Mouse (Mus musculus): ENCODE results near the gene Zmiz1.

The Zmiz1 gene

GRCm38 (mm10) chr14:25456666-25457433 lies 2.1 kb upstream of the Zmiz1 start:
- DNase-seq (ENCODE audit: low spot score), result peak; percentile 61

- peak; percentile 99 for DNase-seq (ENCODE audit: low spot score)
Measured at GRCm38 (mm10) chr14:25457434-25457957, 1.5 kb upstream of the Zmiz1 start.

DNA sequence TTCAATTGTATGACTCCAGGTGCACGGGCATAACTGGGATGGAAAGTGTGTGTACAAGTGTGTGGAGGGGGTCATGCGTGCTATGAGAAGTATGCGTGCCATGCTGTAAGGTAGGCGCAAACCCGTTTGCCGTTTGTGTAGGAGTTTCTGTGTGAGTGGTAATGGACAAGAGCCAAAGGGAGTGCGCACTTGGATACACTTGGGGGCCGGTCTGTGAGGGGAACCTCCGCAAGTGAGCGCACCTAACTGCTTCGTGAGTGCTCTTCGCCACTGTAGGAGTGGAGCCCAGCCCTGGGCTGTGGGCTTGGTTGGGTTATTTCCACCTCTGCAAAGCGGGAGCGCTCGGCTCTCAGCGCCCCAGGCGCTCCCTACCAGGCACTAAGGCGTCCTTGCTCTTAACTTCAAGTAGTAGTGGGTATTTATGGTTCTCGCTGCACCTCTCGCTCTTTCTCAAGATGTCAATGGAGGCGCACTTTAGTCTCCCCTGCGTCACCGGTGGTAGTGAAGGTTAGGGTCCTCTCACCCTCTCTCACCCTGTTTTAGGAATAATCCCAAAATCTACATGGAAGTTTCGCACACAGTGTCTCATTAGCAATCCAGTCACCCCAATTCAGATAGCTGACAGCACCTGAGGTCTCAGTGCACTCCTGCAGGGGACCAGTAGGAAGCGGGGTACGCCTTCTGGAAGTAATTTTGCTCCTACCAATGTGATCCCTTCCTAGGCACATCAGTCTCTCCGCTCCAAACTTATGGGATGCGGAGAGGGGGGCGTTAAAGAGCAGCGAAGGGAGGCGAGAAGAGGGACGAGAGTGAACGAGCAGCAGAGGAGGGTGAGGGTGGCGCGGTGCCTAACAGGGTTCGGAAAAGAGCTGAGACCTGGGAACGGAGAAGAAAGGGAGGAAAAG lies 622 bp upstream of the Zmiz1 start:
- peak; percentile 57 for DNase-seq (ENCODE audit: low spot score)

- DNase-seq (ENCODE audit: low spot score), result peak; percentile 55
Measured at GRCm38 (mm10) chr14:25459394-25459997, 511 bp downstream of the Zmiz1 start.

GRCm38 (mm10) chr14:25459998-25460800 lies 1.2 kb downstream of the Zmiz1 start:
- peak; percentile 77 for DNase-seq (ENCODE audit: low spot score)

DNA sequence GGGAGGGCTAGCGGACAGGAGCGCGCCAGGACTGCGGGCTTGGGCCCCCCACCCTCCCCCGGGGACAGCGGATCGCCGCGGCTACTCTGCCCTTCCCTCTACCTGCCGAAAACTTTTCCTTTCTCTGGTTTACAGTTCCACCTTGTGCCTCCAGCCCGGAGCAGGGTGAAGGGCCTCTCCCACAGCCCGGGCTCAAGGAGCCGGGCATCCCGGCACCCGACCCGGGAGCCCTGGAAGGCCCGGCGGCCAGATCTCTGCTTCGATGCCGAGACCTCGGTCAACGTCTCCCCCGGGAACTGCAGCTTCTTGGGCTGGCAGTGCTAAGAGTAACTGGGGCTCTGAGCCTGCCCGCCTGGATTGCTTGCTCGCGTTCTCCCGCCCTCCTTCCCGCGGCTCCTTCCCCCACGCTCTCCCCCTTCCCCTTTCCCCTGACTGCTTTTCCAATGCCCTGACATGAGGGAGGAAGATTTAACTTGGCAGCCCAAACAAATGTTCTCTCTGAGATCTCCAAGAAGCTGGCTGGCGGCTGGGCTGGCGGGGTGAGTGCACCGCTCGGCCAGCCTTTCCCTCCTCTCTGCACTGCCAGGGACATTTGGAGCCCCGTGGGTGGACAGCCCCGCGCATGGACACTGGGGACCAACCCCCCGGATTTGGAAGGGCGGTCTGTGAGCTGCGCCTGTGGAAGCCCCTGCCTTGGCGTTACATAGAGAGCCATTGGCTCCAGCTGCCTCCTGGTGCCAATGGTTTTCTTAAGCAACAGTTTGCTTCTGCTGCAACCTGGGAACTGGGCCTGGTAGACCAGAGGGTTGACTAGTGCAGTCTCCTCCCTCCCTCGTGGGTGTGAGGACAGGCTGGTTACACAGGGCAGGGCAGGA lies 2.1 kb downstream of the Zmiz1 start:
- peak; percentile 66 for DNase-seq (ENCODE audit: low spot score)

- DNase-seq (ENCODE audit: low spot score), result no peak
Measured at GRCm38 (mm10) chr14:25461676-25462385, 2.8 kb downstream of the Zmiz1 start.

DNA sequence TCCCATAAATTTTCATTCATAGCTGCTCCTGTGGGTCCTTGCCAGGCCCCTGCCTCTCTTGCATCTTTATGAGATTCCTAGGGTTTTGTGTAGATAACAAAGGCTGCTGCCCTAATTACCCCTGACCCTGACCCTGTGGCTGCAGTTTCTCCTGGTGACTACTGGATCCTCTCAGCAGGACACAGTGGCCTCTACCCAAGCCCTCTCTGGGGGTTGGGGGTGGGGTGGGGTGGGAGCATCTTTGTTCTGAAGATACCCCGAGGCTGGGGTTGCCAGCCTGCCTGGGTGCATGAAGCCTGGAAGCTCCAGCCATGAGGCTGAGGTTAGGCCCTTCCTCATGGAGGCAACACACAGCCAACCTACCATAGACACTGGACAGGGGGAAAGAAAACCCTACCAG lies 4.0 kb downstream of the Zmiz1 start:
- DNase-seq (ENCODE audit: low spot score), result no peak

GRCm38 (mm10) chr14:25463919-25464318 lies 4.9 kb downstream of the Zmiz1 start:
- no peak for DNase-seq (ENCODE audit: low spot score)

- no peak for DNase-seq (ENCODE audit: low spot score)
Measured at GRCm38 (mm10) chr14:25464611-25465307, 5.8 kb downstream of the Zmiz1 start.

DNA sequence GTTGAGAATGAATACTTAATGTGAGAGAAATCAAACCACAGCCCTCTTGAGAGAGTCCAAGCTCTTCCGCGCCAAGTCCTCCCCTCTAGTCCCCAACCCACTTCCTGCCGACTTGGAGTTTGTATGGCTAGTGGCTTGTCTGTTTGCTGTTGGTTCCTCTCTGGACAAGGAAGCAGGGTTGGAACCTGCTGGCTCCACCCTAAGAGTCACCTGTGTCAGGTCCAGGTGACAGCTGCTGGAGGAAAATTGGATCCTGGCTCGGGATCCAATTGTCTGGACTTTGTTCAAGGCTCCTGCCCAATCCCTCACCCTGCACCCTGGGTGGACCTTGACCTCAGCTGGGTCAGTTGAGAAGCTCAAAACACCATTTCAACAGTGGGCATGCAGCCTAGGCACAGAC lies 7.4 kb downstream of the Zmiz1 start:
- peak; percentile 86 for DNase-seq (ENCODE audit: low spot score)

- DNase-seq (ENCODE audit: low spot score), result no peak
Measured at GRCm38 (mm10) chr14:25467911-25468668, 9.1 kb downstream of the Zmiz1 start.

GRCm38 (mm10) chr14:25468891-25469529 lies 10.0 kb downstream of the Zmiz1 start:
- no peak for DNase-seq (ENCODE audit: low spot score)

DNA sequence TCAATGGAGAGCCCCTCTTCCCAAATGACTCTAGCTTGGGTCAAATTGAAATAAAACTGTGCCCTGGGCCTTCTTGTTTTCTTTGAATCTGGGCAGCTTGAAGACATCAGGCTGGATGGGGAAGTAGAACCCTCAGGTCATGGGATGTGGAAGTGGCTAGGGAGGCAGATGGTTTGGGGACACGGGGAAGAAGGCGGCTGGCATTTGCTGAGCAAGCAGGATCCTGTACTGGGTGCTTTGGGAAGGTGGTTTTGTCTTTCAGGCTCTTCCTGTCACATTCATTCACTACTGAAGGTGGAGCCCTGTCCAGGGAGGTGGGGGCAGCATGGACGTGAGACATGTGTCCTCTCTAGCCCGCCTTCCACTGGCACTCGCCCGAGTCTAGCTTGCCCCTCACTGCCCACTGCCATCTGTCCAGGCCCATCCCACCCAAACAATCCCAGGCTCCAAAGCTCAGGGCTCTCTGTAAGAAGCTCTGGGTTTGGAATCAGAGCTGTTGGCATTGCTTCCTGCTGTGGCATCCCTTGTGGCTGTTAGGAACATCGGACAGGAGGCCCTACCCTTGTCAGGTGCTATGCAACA lies 11.3 kb downstream of the Zmiz1 start:
- no peak for DNase-seq (ENCODE audit: low spot score)

GRCm38 (mm10) chr14:25471035-25471434 lies 12.1 kb downstream of the Zmiz1 start:
- DNase-seq (ENCODE audit: low spot score), result no peak

- peak; percentile 36 for DNase-seq (ENCODE audit: low spot score)
Measured at GRCm38 (mm10) chr14:25472096-25472861, 13.3 kb downstream of the Zmiz1 start.
